Mouse (Mus musculus): Measurements from ENCODE around the gene Ehbp1. TPM values are rescaled to one million over a fixed set of nuclear protein-coding genes. Genes with fewer than 3 reads are reported as not detected.

The Ehbp1 gene
- polyA plus RNA-seq, 1 experiment, result 24.8 TPM

- Histone ChIP-seq H3K27ac (ENCODE audit: insufficient read depth, low read length) (no peak overlapping the region), H3K4me1 (ENCODE audit: control insufficient read depth, insufficient read depth, low read length) (no peaks in the 10 kb centered on the region), H3K4me3 (replicated peaks; ENCODE audit: insufficient read depth, low read depth, low read length) (no peak overlapping the region), H3K27me3 (ENCODE audit: control insufficient read depth, insufficient read depth, low read length) (no peaks in the 10 kb centered on the region)
- TF ChIP-seq CTCF (IDR thresholded peaks at IDR 0.05; ENCODE audit: borderline replicate concordance, insufficient read depth, low read depth, low read length) (no peak), POLR2A (IDR thresholded peaks at IDR 0.05; ENCODE audit: borderline replicate concordance, insufficient read depth, low read length) (no peak)
- DNase-seq, result peak in 1 of 2 experiments; percentile 3
- 98% methylated on average over 2 of the region's 2 CpGs for WGBS
Observed at GRCm38 (mm10) chr11:22125188-22125587, 216.9 kb downstream of the Ehbp1 start.

- TF ChIP-seq POLR2A (IDR thresholded peaks at IDR 0.05; ENCODE audit: borderline replicate concordance, insufficient read depth, low read length) (no peak), CTCF (IDR thresholded peaks at IDR 0.05; ENCODE audit: borderline replicate concordance, insufficient read depth, low read depth, low read length) (no peak)
- Histone ChIP-seq H3K4me1 (ENCODE audit: control insufficient read depth, insufficient read depth, low read length) (no peaks in the 10 kb centered on the region), H3K27ac (ENCODE audit: insufficient read depth, low read length) (no peak overlapping the region), H3K27me3 (ENCODE audit: control insufficient read depth, insufficient read depth, low read length) (no peaks in the 10 kb centered on the region), H3K4me3 (replicated peaks; ENCODE audit: insufficient read depth, low read depth, low read length) (no peak overlapping the region)
- DNase-seq, result no peak
- 92% methylated on average over 3 of the region's 3 CpGs for WGBS
Observed at GRCm38 (mm10) chr11:22118853-22119252, 223.2 kb downstream of the Ehbp1 start.

GRCm38 (mm10) chr11:22112161-22112560, 229.9 kb downstream of the Ehbp1 start:
- TF ChIP-seq POLR2A (IDR thresholded peaks at IDR 0.05; ENCODE audit: borderline replicate concordance, insufficient read depth, low read length) (no peak), CTCF (IDR thresholded peaks at IDR 0.05; ENCODE audit: borderline replicate concordance, insufficient read depth, low read depth, low read length) (no peak)
- Histone ChIP-seq H3K4me1 (ENCODE audit: control insufficient read depth, insufficient read depth, low read length) (no peaks in the 10 kb centered on the region), H3K27me3 (ENCODE audit: control insufficient read depth, insufficient read depth, low read length) (no peaks in the 10 kb centered on the region), H3K4me3 (replicated peaks; ENCODE audit: insufficient read depth, low read depth, low read length) (no peak overlapping the region), H3K27ac (ENCODE audit: insufficient read depth, low read length) (no peak overlapping the region)
- DNase-seq, result no peak
- 98% methylated on average over 3 of the region's 3 CpGs for WGBS

GRCm38 (mm10) chr11:22089346-22089745, 252.7 kb downstream of the Ehbp1 start:
- no peak overlapping the region for H3K27ac ChIP-seq (ENCODE audit: insufficient read depth, low read length)
- 70% methylated on average over 8 of the region's 8 CpGs for WGBS
- H3K4me3 ChIP-seq (replicated peaks; ENCODE audit: insufficient read depth, low read depth, low read length), result no peak overlapping the region
- H3K4me1 ChIP-seq (ENCODE audit: control insufficient read depth, insufficient read depth, low read length), result no peaks in the 10 kb centered on the region
- DNase-seq, result no peak
- no peaks in the 10 kb centered on the region for H3K27me3 ChIP-seq (ENCODE audit: control insufficient read depth, insufficient read depth, low read length)
- no peak for TF ChIP-seq CTCF (IDR thresholded peaks at IDR 0.05; ENCODE audit: borderline replicate concordance, insufficient read depth, low read depth, low read length)
- no peak for TF ChIP-seq POLR2A (IDR thresholded peaks at IDR 0.05; ENCODE audit: borderline replicate concordance, insufficient read depth, low read length)

GRCm38 (mm10) chr11:22063352-22063751, 278.7 kb downstream of the Ehbp1 start:
- no peak for TF ChIP-seq POLR2A (IDR thresholded peaks at IDR 0.05; ENCODE audit: borderline replicate concordance, insufficient read depth, low read length)
- no peak for TF ChIP-seq CTCF (IDR thresholded peaks at IDR 0.05; ENCODE audit: borderline replicate concordance, insufficient read depth, low read depth, low read length)
- Histone ChIP-seq H3K4me1 (ENCODE audit: control insufficient read depth, insufficient read depth, low read length) (no peaks in the 10 kb centered on the region), H3K4me3 (replicated peaks; ENCODE audit: insufficient read depth, low read depth, low read length) (no peak overlapping the region), H3K27me3 (ENCODE audit: control insufficient read depth, insufficient read depth, low read length) (no peaks in the 10 kb centered on the region), H3K27ac (ENCODE audit: insufficient read depth, low read length) (no peak overlapping the region)
- DNase-seq, result no peak
- WGBS, result 77% methylated on average over 2 of the region's 2 CpGs

GRCm38 (mm10) chr11:22061660-22062059, 280.4 kb downstream of the Ehbp1 start:
- DNase-seq, result no peak
- Histone ChIP-seq H3K27me3 (ENCODE audit: control insufficient read depth, insufficient read depth, low read length) (no peaks in the 10 kb centered on the region), H3K27ac (ENCODE audit: insufficient read depth, low read length) (no peak overlapping the region), H3K4me3 (replicated peaks; ENCODE audit: insufficient read depth, low read depth, low read length) (no peak overlapping the region), H3K4me1 (ENCODE audit: control insufficient read depth, insufficient read depth, low read length) (no peaks in the 10 kb centered on the region)
- TF ChIP-seq CTCF (IDR thresholded peaks at IDR 0.05; ENCODE audit: borderline replicate concordance, insufficient read depth, low read depth, low read length), result no peak
- no peak for TF ChIP-seq POLR2A (IDR thresholded peaks at IDR 0.05; ENCODE audit: borderline replicate concordance, insufficient read depth, low read length)
- 95% methylated on average over 4 of the region's 4 CpGs for WGBS

- H3K4me3 ChIP-seq (replicated peaks; ENCODE audit: insufficient read depth, low read depth, low read length), result no peak overlapping the region
- H3K27ac ChIP-seq (ENCODE audit: insufficient read depth, low read length), result no peak overlapping the region
- 84% methylated on average over 5 of the region's 5 CpGs for WGBS
- DNase-seq, result no peak
- H3K4me1 ChIP-seq (ENCODE audit: control insufficient read depth, insufficient read depth, low read length), result no peaks in the 10 kb centered on the region
- TF ChIP-seq CTCF (IDR thresholded peaks at IDR 0.05; ENCODE audit: borderline replicate concordance, insufficient read depth, low read depth, low read length), result no peak
- TF ChIP-seq POLR2A (IDR thresholded peaks at IDR 0.05; ENCODE audit: borderline replicate concordance, insufficient read depth, low read length), result no peak
- no peaks in the 10 kb centered on the region for H3K27me3 ChIP-seq (ENCODE audit: control insufficient read depth, insufficient read depth, low read length)
Observed at GRCm38 (mm10) chr11:22057538-22057937, 284.6 kb downstream of the Ehbp1 start.

GRCm38 (mm10) chr11:22055908-22056307, 286.2 kb downstream of the Ehbp1 start:
- Histone ChIP-seq H3K27me3 (ENCODE audit: control insufficient read depth, insufficient read depth, low read length) (no peaks in the 10 kb centered on the region), H3K4me1 (ENCODE audit: control insufficient read depth, insufficient read depth, low read length) (no peaks in the 10 kb centered on the region), H3K4me3 (replicated peaks; ENCODE audit: insufficient read depth, low read depth, low read length) (no peak overlapping the region), H3K27ac (ENCODE audit: insufficient read depth, low read length) (no peak overlapping the region)
- 63% methylated on average over 6 of the region's 6 CpGs for WGBS
- TF ChIP-seq POLR2A (IDR thresholded peaks at IDR 0.05; ENCODE audit: borderline replicate concordance, insufficient read depth, low read length) (no peak), CTCF (IDR thresholded peaks at IDR 0.05; ENCODE audit: borderline replicate concordance, insufficient read depth, low read depth, low read length) (no peak)
- DNase-seq, result no peak
